Mouse (Mus musculus): Measurements from ENCODE around the gene Tada1. TPM values are rescaled to one million over a fixed set of nuclear protein-coding genes. Genes with fewer than 3 reads are reported as not detected.

Tada1 gene
- polyA plus RNA-seq, 1 experiment from 2014 or later, result 66.6 TPM

- no peaks in the 10 kb centered on the region for H3K9me3 ChIP-seq (replicated peaks)
- 69% methylated on average over 6 of the region's 6 CpGs for WGBS
- H3K4me3 ChIP-seq, result no peak overlapping the region
- no peaks in the 10 kb centered on the region for H3K4me1 ChIP-seq
- DNase-seq (ENCODE audit: low spot score), result no peak
- no peaks in the 10 kb centered on the region for H3K27me3 ChIP-seq (ENCODE audit: low read depth, poor library complexity, severe bottlenecking)
- no peak overlapping the region for H3K27ac ChIP-seq
- no peaks in the 10 kb centered on the region for H3K36me3 ChIP-seq
Observed at GRCm38 (mm10) chr1:166439426-166439825, 60.5 kb downstream of the Tada1 start.

GRCm38 (mm10) chr1:166441992-166442391, 63.1 kb downstream of the Tada1 start:
- Histone ChIP-seq H3K9me3 (replicated peaks) (no peaks in the 10 kb centered on the region), H3K36me3 (no peaks in the 10 kb centered on the region), H3K4me1 (peaks cover 3% of the 10 kb centered on the region; the same call in 1 of the 2 replicates), H3K27me3 (ENCODE audit: low read depth, poor library complexity, severe bottlenecking) (no peaks in the 10 kb centered on the region), H3K27ac (no peak overlapping the region), H3K4me3 (no peak overlapping the region)
- DNase-seq (ENCODE audit: low spot score), result no peak
- 92% methylated on average over 3 of the region's 3 CpGs for WGBS

Other genes starting within 250 kb of the Tada1 start
- 0.18 and 0.19 TPM in 2 replicates for gene Gpa33, start 248.9 kb upstream of the Tada1 start, polyA plus RNA-seq (2016; fragmentation: Nextera tagmentation; extraction: Ambion mirVana)
- 0.11 TPM in 1 of 2 replicates, not detected in the other for gene Mael, start 140.3 kb upstream of the Tada1 start, polyA plus RNA-seq (2016; fragmentation: Nextera tagmentation; extraction: Ambion mirVana)
- 0.63 and 0.77 TPM in 2 replicates for gene Ildr2, start 125.0 kb upstream of the Tada1 start, polyA plus RNA-seq (2016; fragmentation: Nextera tagmentation; extraction: Ambion mirVana)
- gene Pogk, start 30.8 kb downstream of the Tada1 start, polyA plus RNA-seq (2016; fragmentation: Nextera tagmentation; extraction: Ambion mirVana), result 17.5 and 24.6 TPM in 2 replicates
- not detected in 2 replicates for gene Gm4846, start 118.5 kb downstream of the Tada1 start, polyA plus RNA-seq (2016; fragmentation: Nextera tagmentation; extraction: Ambion mirVana)